Mouse (Mus musculus): ENCODE results near the gene Ppp1r10.

- TF ChIP-seq CTCF (IDR thresholded peaks at IDR 0.05; ENCODE audit: low read depth) (no peak), EP300 (IDR thresholded peaks at IDR 0.05; ENCODE audit: low read depth) (peak; percentile 51; the same call in 1 of the 2 replicates)
These were observed 2.2 kb downstream of the Ppp1r10 start for GRCm38 (mm10) chr17:35918276-35919059.

All from heart, postnatal 0 days (tissue).